ENCODE assay signal across 9 mouse cellular contexts in the genomic region with DNA sequence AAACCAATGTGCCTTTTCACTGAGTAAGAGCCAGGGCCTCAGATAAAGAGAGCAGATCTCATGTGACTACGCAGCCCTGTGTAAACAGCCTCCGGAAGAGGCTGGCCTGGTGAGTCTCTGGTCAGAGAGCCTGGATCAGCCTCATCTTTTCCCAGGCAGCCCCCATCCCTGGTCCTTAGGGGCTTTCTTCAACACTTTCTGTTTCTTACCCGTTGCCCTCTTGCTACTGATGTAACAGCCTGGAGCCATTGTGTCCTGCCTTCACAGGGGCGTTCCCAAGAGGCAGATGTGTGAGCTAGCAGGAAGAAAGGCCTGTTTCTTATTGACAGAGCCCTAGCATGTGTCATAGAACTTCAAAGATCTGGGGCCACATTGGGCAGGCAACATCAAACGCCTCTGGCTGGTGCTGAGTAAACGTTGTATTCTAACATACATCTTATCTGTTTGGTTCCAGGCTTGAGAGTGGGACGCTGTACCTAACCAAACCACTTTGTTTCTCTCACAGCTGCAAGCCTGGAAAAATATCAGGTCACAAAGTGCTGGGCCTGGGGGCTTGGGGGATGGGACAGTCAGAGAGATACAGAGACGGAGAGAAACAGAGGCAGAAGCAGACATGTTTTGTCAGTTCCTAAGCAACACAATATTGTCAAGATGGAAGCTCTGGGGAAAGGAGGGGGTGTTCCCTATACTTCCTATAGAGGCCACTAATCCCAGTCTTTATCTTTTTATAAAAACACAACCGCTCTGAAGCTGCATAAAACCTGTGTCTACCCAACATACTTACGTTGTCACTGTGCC.
DNase-seq lines count a peak whose midpoint lies in the region; ATAC-seq and TF ChIP-seq lines count a peak whose summit lies in the region.
"Had no signal": no experiment of that assay in that cellular context is flagged by ENCODE, and none has a peak within 500 bp of the region (broad histone marks: within the 10 kb centered on the region; RNA-seq: fewer than 3 reads in every experiment).

No protein-coding gene starts in this region.

- no peak for DNase-seq in heart, adult 18-20 months
- peak; percentile 56 for DNase-seq in embryo, embryonic 11 days
- DNase-seq in heart, postnatal 0 days (ENCODE audit: low spot score) = peak; percentile 24
- peak; percentile 38 for DNase-seq in neural tube, embryonic 11.5 days (ENCODE audit: low spot score)
- no peak for DNase-seq in gastrocnemius, postnatal 25 days
- no peak for DNase-seq in right cerebral cortex, postnatal 36 days (ENCODE audit: low spot score in 2 of 2)
- DNase-seq: right cerebral cortex, postnatal 4 days had no signal

- H3K4me3 ChIP-seq in heart, embryonic 16.5 days (ENCODE audit: low read length) = no peak overlapping the region
- H3K4me3 ChIP-seq in heart, postnatal 0 days (ENCODE audit: low read depth, low read length) = no peak overlapping the region
- no peak overlapping the region for H3K4me3 ChIP-seq in neural tube, embryonic 11.5 days (ENCODE audit: low read depth, low read length)
- H3K4me3 ChIP-seq: hindbrain, embryonic 15.5 days had no signal

- no peaks in the 10 kb centered on the region for H3K36me3 ChIP-seq in heart, embryonic 16.5 days (ENCODE audit: control insufficient read depth, insufficient read depth)
- no peaks in the 10 kb centered on the region for H3K36me3 ChIP-seq in heart, postnatal 0 days (replicated peaks; ENCODE audit: control insufficient read depth, insufficient read depth, low read length)
- H3K36me3 ChIP-seq in neural tube, embryonic 11.5 days (ENCODE audit: control insufficient read depth, insufficient read depth, low read length) = no peaks in the 10 kb centered on the region
- H3K36me3 ChIP-seq: hindbrain, embryonic 15.5 days had no signal

- H3K9me3 ChIP-seq in heart, embryonic 16.5 days (replicated peaks; ENCODE audit: control insufficient read depth, low read length) = no peaks in the 10 kb centered on the region
- no peaks in the 10 kb centered on the region for H3K9me3 ChIP-seq in heart, postnatal 0 days (replicated peaks; ENCODE audit: control insufficient read depth, low read length)
- no peaks in the 10 kb centered on the region for H3K9me3 ChIP-seq in neural tube, embryonic 11.5 days (ENCODE audit: control insufficient read depth, low read length)
- H3K9me3 ChIP-seq: hindbrain, embryonic 15.5 days had no signal

- TF ChIP-seq CTCF in heart, postnatal 0 days (IDR thresholded peaks at IDR 0.05; ENCODE audit: low read depth) = no peak

- H3K27ac ChIP-seq in heart, embryonic 16.5 days (ENCODE audit: low read length) = no peak overlapping the region
- no peak overlapping the region for H3K27ac ChIP-seq in heart, postnatal 0 days (ENCODE audit: low read depth)
- no peak overlapping the region for H3K27ac ChIP-seq in neural tube, embryonic 11.5 days (ENCODE audit: low read depth, low read length)
- H3K27ac ChIP-seq: hindbrain, embryonic 15.5 days had no signal

- no peak overlapping the region for H3K4me2 ChIP-seq in heart, embryonic 16.5 days (ENCODE audit: low read depth, low read length)
- no peak overlapping the region for H3K4me2 ChIP-seq in heart, postnatal 0 days (ENCODE audit: low read depth, low read length)
- H3K4me2 ChIP-seq in neural tube, embryonic 11.5 days (ENCODE audit: low read depth) = no peak overlapping the region
- H3K4me2 ChIP-seq: hindbrain, embryonic 15.5 days had no signal

- 21% methylated on average over 10 of the region's 10 CpGs for WGBS in heart, embryonic 16.5 days
- 19% methylated on average over 10 of the region's 10 CpGs for WGBS in heart, postnatal 0 days
- 16% methylated on average over 10 of the region's 10 CpGs for WGBS in neural tube, embryonic 11.5 days

- TF ChIP-seq EP300 in heart, postnatal 0 days (IDR thresholded peaks at IDR 0.05; ENCODE audit: low read depth) = no peak

- 0 out of 2 replicates have a peak, but pooled peaks have one; percentile 25 for ATAC-seq in heart, embryonic 16.5 days (replicated peaks; ENCODE audit: extremely low read depth, insufficient read depth, low FRiP score)
- no peak for ATAC-seq in heart, postnatal 0 days (ENCODE audit: insufficient read depth, low read depth)
- no peak; the same call in 1 of the 2 replicates for ATAC-seq in neural tube, embryonic 11.5 days (ENCODE audit: insufficient read depth, low FRiP score, low TSS enrichment)

- no peaks in the 10 kb centered on the region for H3K27me3 ChIP-seq in heart, embryonic 16.5 days (ENCODE audit: control insufficient read depth, insufficient read depth, low read length)
- H3K27me3 ChIP-seq in heart, postnatal 0 days (ENCODE audit: control insufficient read depth, insufficient read depth, low read length) = no peaks in the 10 kb centered on the region
- H3K27me3 ChIP-seq in neural tube, embryonic 11.5 days (ENCODE audit: control insufficient read depth, insufficient read depth, low read length) = no peaks in the 10 kb centered on the region
- H3K27me3 ChIP-seq: hindbrain, embryonic 15.5 days had no signal

- peaks cover 10% of the 10 kb centered on the region for H3K4me1 ChIP-seq in heart, embryonic 16.5 days (ENCODE audit: control insufficient read depth, insufficient read depth, low read length)
- H3K4me1 ChIP-seq in heart, postnatal 0 days (ENCODE audit: control insufficient read depth, insufficient read depth) = 0 out of 2 replicates have a peak, but pooled peaks cover 6% of the 10 kb centered on the region
- H3K4me1 ChIP-seq in neural tube, embryonic 11.5 days (ENCODE audit: control insufficient read depth, insufficient read depth, low read length) = peaks cover 6% of the 10 kb centered on the region; the same call in 1 of the 2 replicates

- H3K9ac ChIP-seq in heart, embryonic 16.5 days (ENCODE audit: low read length) = no peak overlapping the region
- H3K9ac ChIP-seq in heart, postnatal 0 days (replicated peaks; ENCODE audit: low read depth, low read length) = no peak overlapping the region
- H3K9ac ChIP-seq in neural tube, embryonic 11.5 days (ENCODE audit: low read length) = no peak overlapping the region
- H3K9ac ChIP-seq: hindbrain, embryonic 15.5 days had no signal

Comparison
In these comparisons a context has a peak if more than half of its experiments do, and no peak if none do; other contexts are left out.
1. DNase-seq: peak in embryo, embryonic 11 days (single experiment), heart, postnatal 0 days (single experiment) and neural tube, embryonic 11.5 days (single experiment); none in heart, adult 18-20 months (0 of 2), gastrocnemius, postnatal 25 days (single experiment) and right cerebral cortex, postnatal 36 days (0 of 2).